Mouse (Mus musculus): ENCODE results near the gene Eif3l.

- TF ChIP-seq CTCF (IDR thresholded peaks at IDR 0.05; ENCODE audit: low read depth, low read length) (no peak), POLR2A (IDR thresholded peaks at IDR 0.05; ENCODE audit: borderline replicate concordance, low read depth, low read length) (no peak)
Measured at GRCm38 (mm10) chr15:79098220-79098619, 23.2 kb downstream of the Eif3l start.
